Mouse (Mus musculus) erythroblast, embryonic 14.5 days (primary cell): ENCODE data around the gene Nrxn3. TPM values are rescaled to one million over a fixed set of nuclear protein-coding genes. Genes with fewer than 3 reads are reported as not detected.

Source experiments
- H3K27me3 ChIP-seq: 2 replicates; pipeline ENCODE4 v1.6.1; 2012; ENCODE audit warnings: inconsistent platforms; ENCODE audit not compliant: control insufficient read depth
- H3K36me3 ChIP-seq: 2 replicates; pipeline ENCODE4 v1.6.1; 2012; ENCODE audit warnings: mild to moderate bottlenecking, inconsistent platforms; ENCODE audit not compliant: control insufficient read depth
- H3K4me1 ChIP-seq: 2 replicates; pipeline ENCODE4 v1.6.1; 2012; ENCODE audit warnings: inconsistent platforms; ENCODE audit not compliant: control insufficient read depth
- H3K4me3 ChIP-seq: replicated peaks from 2 replicates; pipeline ENCODE3; 2012; ENCODE audit warnings: moderate library complexity, mild to moderate bottlenecking, inconsistent platforms
- H3K9me3 ChIP-seq: 2 replicates; pipeline ENCODE4 v1.6.1; 2012; ENCODE audit warnings: low read length, inconsistent platforms, mixed read lengths; ENCODE audit not compliant: control insufficient read depth
- GATA1 ChIP-seq: IDR thresholded peaks from 2 replicates; pipeline ENCODE4 v1.6.1; 2012; ENCODE audit warnings: low read length, inconsistent platforms, mixed read lengths
- TAL1 ChIP-seq: IDR thresholded peaks from 3 replicates; pipeline ENCODE4 v1.6.1; 2012; ENCODE audit warnings: low read length, inconsistent platforms, mixed read lengths
- polyA plus RNA-seq: library from polyadenylated mRNA; stranded (reverse); fragments of >175 nt; gene quantifications from 2 replicates; pipeline ENCODE4 v1.2.3, GENCODE M21; 2012

Nrxn3 gene
- polyA plus RNA-seq, 1 experiment: not detected

- H3K4me1 ChIP-seq: no peaks in the 10 kb centered on the region
- no peaks in the 10 kb centered on the region for H3K36me3 ChIP-seq
- no peak for TF ChIP-seq TAL1
- no peak for TF ChIP-seq GATA1
- H3K9me3 ChIP-seq: no peaks in the 10 kb centered on the region
- H3K4me3 ChIP-seq: no peak overlapping the region
- no peaks in the 10 kb centered on the region for H3K27me3 ChIP-seq
Measured at GRCm38 (mm10) chr12:89290736-89291574, 568.3 kb downstream of the Nrxn3 start.

- H3K36me3 ChIP-seq: no peaks in the 10 kb centered on the region
- H3K27me3 ChIP-seq: no peaks in the 10 kb centered on the region
- H3K4me1 ChIP-seq: no peaks in the 10 kb centered on the region
- TF ChIP-seq TAL1 (no peak), GATA1 (no peak)
- no peak overlapping the region for H3K4me3 ChIP-seq
- no peaks in the 10 kb centered on the region for H3K9me3 ChIP-seq
Measured at GRCm38 (mm10) chr12:89302011-89302410, 579.3 kb downstream of the Nrxn3 start.

GRCm38 (mm10) chr12:89310200-89310599 is 587.5 kb downstream of the Nrxn3 start:
- no peak for TF ChIP-seq GATA1
- no peak for TF ChIP-seq TAL1
- Histone ChIP-seq H3K27me3 (no peaks in the 10 kb centered on the region), H3K4me1 (no peaks in the 10 kb centered on the region), H3K36me3 (no peaks in the 10 kb centered on the region), H3K9me3 (no peaks in the 10 kb centered on the region), H3K4me3 (no peak overlapping the region)

GRCm38 (mm10) chr12:89312586-89312985 is 589.9 kb downstream of the Nrxn3 start:
- Histone ChIP-seq H3K36me3 (no peaks in the 10 kb centered on the region), H3K27me3 (no peaks in the 10 kb centered on the region), H3K9me3 (no peaks in the 10 kb centered on the region), H3K4me3 (no peak overlapping the region), H3K4me1 (no peaks in the 10 kb centered on the region)
- no peak for TF ChIP-seq GATA1
- no peak for TF ChIP-seq TAL1

GRCm38 (mm10) chr12:89325864-89326560 is 603.3 kb downstream of the Nrxn3 start:
- Histone ChIP-seq H3K36me3 (no peaks in the 10 kb centered on the region), H3K4me3 (no peak overlapping the region), H3K27me3 (no peaks in the 10 kb centered on the region), H3K9me3 (0 out of 2 replicates have a peak, but pooled peaks cover 3% of the 10 kb centered on the region), H3K4me1 (no peaks in the 10 kb centered on the region)
- TF ChIP-seq TAL1 (no peak), GATA1 (no peak)

GRCm38 (mm10) chr12:89331474-89332263 is 609.0 kb downstream of the Nrxn3 start:
- no peaks in the 10 kb centered on the region for H3K36me3 ChIP-seq
- no peaks in the 10 kb centered on the region for H3K27me3 ChIP-seq
- no peak for TF ChIP-seq GATA1
- no peak for TF ChIP-seq TAL1
- H3K9me3 ChIP-seq: no peaks in the 10 kb centered on the region
- H3K4me3 ChIP-seq: no peak overlapping the region
- H3K4me1 ChIP-seq: no peaks in the 10 kb centered on the region

- no peak overlapping the region for H3K4me3 ChIP-seq
- H3K9me3 ChIP-seq: no peaks in the 10 kb centered on the region
- H3K27me3 ChIP-seq: no peaks in the 10 kb centered on the region
- no peaks in the 10 kb centered on the region for H3K36me3 ChIP-seq
- TF ChIP-seq TAL1 (no peak), GATA1 (no peak)
- H3K4me1 ChIP-seq: no peaks in the 10 kb centered on the region
Measured at GRCm38 (mm10) chr12:89333486-89333885, 610.8 kb downstream of the Nrxn3 start.

- Histone ChIP-seq H3K36me3 (no peaks in the 10 kb centered on the region), H3K27me3 (no peaks in the 10 kb centered on the region), H3K9me3 (no peaks in the 10 kb centered on the region), H3K4me3 (no peak overlapping the region), H3K4me1 (no peaks in the 10 kb centered on the region)
- TF ChIP-seq TAL1 (no peak), GATA1 (no peak)
Measured at GRCm38 (mm10) chr12:89364850-89365249, 642.2 kb downstream of the Nrxn3 start.

GRCm38 (mm10) chr12:89369939-89370338 is 647.3 kb downstream of the Nrxn3 start:
- Histone ChIP-seq H3K36me3 (no peaks in the 10 kb centered on the region), H3K4me3 (no peak overlapping the region)
- no peak for TF ChIP-seq TAL1
- no peak for TF ChIP-seq GATA1

More at GRCm38 (mm10) chr12:89369939-89370338, 647.3 kb downstream of the Nrxn3 start:
- Histone ChIP-seq H3K4me1 (no peaks in the 10 kb centered on the region), H3K27me3 (no peaks in the 10 kb centered on the region), H3K9me3 (no peaks in the 10 kb centered on the region)
